Mouse (Mus musculus): Measurements from ENCODE around the gene Cuedc1.
"Not testable (repeated sequence)": the region's sequence is repeated elsewhere in the genome, so short reads cannot be mapped to it uniquely, and the experiment has no call there.

Cuedc1 gene

GRCm38 (mm10) chr11:88203712-88204532 lies 106.1 kb downstream of the Cuedc1 start, which contains the start of gene Mrps23:
Gene Mrps23, plus strand, starts transcription at chr11:88204388.
- DNase-seq (ENCODE audit: low spot score) = peak; percentile 91

GRCm38 (mm10) chr11:88204593-88205368 lies 106.9 kb downstream of the Cuedc1 start:
- no peak for DNase-seq (ENCODE audit: low spot score)

- DNase-seq (ENCODE audit: low spot score) = not testable (repeated sequence)
Measured at GRCm38 (mm10) chr11:88206576-88206975, 108.7 kb downstream of the Cuedc1 start.

- no peak for DNase-seq (ENCODE audit: low spot score)
Measured at GRCm38 (mm10) chr11:88207697-88208096, 109.8 kb downstream of the Cuedc1 start.

- no peak for DNase-seq (ENCODE audit: low spot score)
Measured at GRCm38 (mm10) chr11:88211824-88212582, 114.1 kb downstream of the Cuedc1 start.

- no peak for DNase-seq (ENCODE audit: low spot score)
Measured at GRCm38 (mm10) chr11:88213757-88214156, 115.9 kb downstream of the Cuedc1 start.

GRCm38 (mm10) chr11:88214881-88215831 lies 117.3 kb downstream of the Cuedc1 start:
- DNase-seq (ENCODE audit: low spot score) = no peak

GRCm38 (mm10) chr11:88216231-88216685 lies 118.4 kb downstream of the Cuedc1 start:
- no peak for DNase-seq (ENCODE audit: low spot score)

GRCm38 (mm10) chr11:88218155-88218554 lies 120.3 kb downstream of the Cuedc1 start:
- DNase-seq (ENCODE audit: low spot score) = no peak

- peak; percentile 63 for DNase-seq (ENCODE audit: low spot score)
Measured at GRCm38 (mm10) chr11:88218586-88218985, 120.7 kb downstream of the Cuedc1 start.

GRCm38 (mm10) chr11:88221929-88222475 lies 124.1 kb downstream of the Cuedc1 start:
- no peak for DNase-seq (ENCODE audit: low spot score)

- no peak for DNase-seq (ENCODE audit: low spot score)
Measured at GRCm38 (mm10) chr11:88227001-88227957, 129.4 kb downstream of the Cuedc1 start.

- DNase-seq (ENCODE audit: low spot score) = no peak
Measured at GRCm38 (mm10) chr11:88231213-88231790, 133.4 kb downstream of the Cuedc1 start.

GRCm38 (mm10) chr11:88233528-88234427 lies 135.9 kb downstream of the Cuedc1 start:
- no peak for DNase-seq (ENCODE audit: low spot score)

GRCm38 (mm10) chr11:88234789-88235188 lies 136.9 kb downstream of the Cuedc1 start:
- no peak for DNase-seq (ENCODE audit: low spot score)

GRCm38 (mm10) chr11:88235221-88236203 lies 137.7 kb downstream of the Cuedc1 start:
- peak; percentile 65 for DNase-seq (ENCODE audit: low spot score)

- DNase-seq (ENCODE audit: low spot score) = no peak
Measured at GRCm38 (mm10) chr11:88240275-88240674, 142.4 kb downstream of the Cuedc1 start.

Data from ovary, adult 18-20 months (tissue).